Mouse (Mus musculus): Measurements from ENCODE around the gene Pcdh20. TPM values are rescaled to one million over a fixed set of nuclear protein-coding genes. Genes with fewer than 3 reads are reported as not detected.

Pcdh20 gene
- polyA plus RNA-seq (2014; fragmentation: Illumina TruSeq; extraction: RNeasy Lipid Tissue Mini Kit (QIAGEN cat#74804); ENCODE audit: low read depth, low replicate concordance) = 0.18 TPM

GRCm38 (mm10) chr14:88470495-88471434 is at the start of gene Pcdh20:
Gene Pcdh20, minus strand, starts transcription at chr14:88471396.

